Mouse (Mus musculus) ovary, adult 10 weeks (tissue): ENCODE data around the gene Arhgap25. TPM values are rescaled to one million over a fixed set of nuclear protein-coding genes. Genes with fewer than 3 reads are reported as not detected.

ENCODE experiments used
- polyA plus RNA-seq: library from polyadenylated mRNA; stranded (reverse); fragments of 350-450 nt; fragmentation: Illumina TruSeq; extraction: RNeasy Lipid Tissue Mini Kit (QIAGEN cat#74804); gene quantifications from one replicate; pipeline ENCODE4 v1.2.3, GENCODE M21; 2014

Arhgap25 gene
- 1.4 TPM for polyA plus RNA-seq

GRCm38 (mm10) chr6:87532953-87533710 is at the start of gene Arhgap25:
Gene Arhgap25, minus strand, starts transcription at chr6:87533259.

GRCm38 (mm10) chr6:87428487-87429044 is 104.5 kb downstream of the Arhgap25 start, which contains the start of gene Bmp10:
Gene Bmp10, plus strand, starts transcription at chr6:87428994.

Other genes starting within 250 kb of the Arhgap25 start
- gene Antxr1, start 197.4 kb downstream of the Arhgap25 start, polyA plus RNA-seq = 143 TPM
- not detected for gene Gkn1, start 182.3 kb downstream of the Arhgap25 start, polyA plus RNA-seq
- not detected for gene Gkn2, start 159.9 kb downstream of the Arhgap25 start, polyA plus RNA-seq
- gene Gkn3, start 144.3 kb downstream of the Arhgap25 start, polyA plus RNA-seq = not detected
- not detected for gene Bmp10, start 104.3 kb downstream of the Arhgap25 start, polyA plus RNA-seq
- gene Prokr1, start 57.5 kb upstream of the Arhgap25 start, polyA plus RNA-seq = 1.7 TPM
- 15.9 TPM for gene Aplf, start 138.9 kb upstream of the Arhgap25 start, polyA plus RNA-seq
- gene Efcc1, start 197.6 kb upstream of the Arhgap25 start, polyA plus RNA-seq = not detected
- not detected for gene Gp9, start 244.8 kb upstream of the Arhgap25 start, polyA plus RNA-seq